Mouse (Mus musculus) spleen, postnatal 4 days (tissue): ENCODE results near the gene Nop10.
A peak's percentile ranks its signal among the peaks of the same experiment; 100 is the strongest.

Source experiments
- DNase-seq, 2 experiments: peaks; one replicate each; pipeline ENCODE4 v3.0.0; 2022; ENCODE audit warnings: low spot score in 2 of 2

Gene Nop10

DNA sequence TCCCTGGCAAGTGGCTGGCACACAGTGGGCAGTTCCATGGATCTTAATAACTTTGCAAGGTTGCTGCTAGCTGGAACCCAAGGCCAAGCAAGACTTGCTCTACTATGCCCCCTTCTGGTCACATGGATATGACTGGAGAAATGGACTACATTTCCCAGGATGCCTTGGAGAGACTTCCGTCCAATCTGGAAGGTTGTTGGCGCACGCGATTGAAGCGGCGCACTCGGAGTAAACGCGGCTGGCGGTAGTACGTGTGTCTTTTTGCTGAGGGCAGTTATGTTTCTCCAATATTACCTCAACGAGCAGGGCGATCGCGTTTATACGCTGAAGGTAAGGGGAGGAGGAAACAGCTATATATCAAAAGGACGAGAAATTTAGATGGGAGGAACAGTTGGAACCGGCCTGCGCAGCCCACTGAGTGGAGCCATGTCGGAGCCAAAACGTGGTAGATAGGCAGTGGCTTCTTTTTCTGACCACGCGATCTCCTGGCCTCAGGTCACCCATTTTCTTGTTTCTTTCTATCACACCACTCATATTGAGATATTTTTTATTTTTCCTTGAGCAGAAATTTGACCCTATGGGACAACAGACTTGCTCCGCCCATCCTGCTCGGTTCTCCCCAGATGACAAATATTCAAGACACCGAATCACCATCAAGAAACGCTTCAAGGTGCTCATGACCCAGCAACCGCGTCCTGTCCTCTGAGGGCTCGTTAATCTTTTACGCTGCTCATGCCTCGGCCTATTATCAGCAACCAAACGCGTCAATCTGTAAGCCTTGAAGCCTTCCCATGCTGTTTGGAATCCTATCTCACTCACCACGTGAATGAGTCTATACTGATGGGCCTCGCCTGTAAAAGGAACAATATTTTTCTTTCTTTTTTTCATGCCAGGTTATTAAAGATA lies at the start of gene Nop10:
Gene Nop10 (plus strand): TSS at position 179 of the 906 bp plus-strand sequence.
- peak; percentile 81 to 87 for DNase-seq

DNA sequence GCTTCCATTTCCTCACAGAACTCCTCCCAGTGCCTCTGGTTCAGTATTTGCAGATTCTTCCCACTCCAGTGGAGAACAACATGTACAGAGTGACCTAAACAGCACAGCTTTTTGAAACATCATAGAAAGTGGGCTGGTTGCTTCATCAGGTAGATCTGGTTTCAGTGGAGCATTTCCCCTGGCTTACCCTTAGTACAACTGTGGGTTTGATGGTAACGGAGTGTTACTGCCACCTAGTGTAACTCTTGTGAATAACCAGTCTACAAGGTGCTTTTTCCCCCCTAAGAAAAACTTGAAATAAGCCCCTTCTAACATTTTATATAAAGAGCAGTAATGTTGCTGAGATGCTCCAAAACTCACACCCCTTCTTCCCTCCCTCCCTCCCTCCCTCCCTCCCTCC lies 45.7 kb upstream of the Nop10 start:
- DNase-seq: no peak

DNA sequence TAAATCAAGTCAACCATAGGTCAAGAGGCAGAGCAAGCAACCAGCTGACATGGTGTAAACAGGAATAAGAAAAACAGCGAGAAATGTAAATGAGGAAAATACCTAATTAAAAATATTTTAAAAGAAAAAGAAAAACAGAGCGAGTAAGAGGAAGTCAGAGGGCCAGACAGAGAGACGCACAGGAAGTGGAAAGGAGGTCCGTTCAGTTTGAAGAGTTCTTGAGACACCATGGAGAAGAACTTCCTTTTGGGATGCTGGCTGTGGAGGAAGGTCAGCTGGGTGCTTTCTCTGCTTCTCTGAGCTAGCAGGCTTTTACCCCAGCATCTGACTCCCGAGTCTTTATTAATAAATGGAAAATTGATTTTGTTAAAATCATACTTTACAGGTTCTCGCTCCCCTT lies 44.1 kb upstream of the Nop10 start:
- no peak for DNase-seq

DNA sequence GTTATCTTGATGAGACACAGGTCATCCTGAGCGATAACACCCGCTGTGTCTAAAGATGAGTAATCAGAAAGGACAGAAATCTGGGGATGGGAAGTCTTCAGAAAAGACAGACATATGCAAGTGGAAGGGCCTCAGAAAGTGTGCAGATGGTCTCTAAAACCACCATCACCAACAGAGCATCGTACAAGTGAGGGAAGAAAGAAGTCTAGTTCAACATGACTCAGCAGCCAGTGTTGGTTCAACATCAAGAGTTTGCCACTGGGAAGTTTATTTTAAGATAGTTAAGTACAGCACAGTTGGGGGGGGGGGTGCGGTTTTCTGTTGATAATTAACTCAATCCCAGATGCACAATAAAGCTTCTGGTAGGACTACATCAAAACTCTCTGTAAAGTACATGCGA lies 40.8 kb upstream of the Nop10 start:
- DNase-seq: no peak

DNA sequence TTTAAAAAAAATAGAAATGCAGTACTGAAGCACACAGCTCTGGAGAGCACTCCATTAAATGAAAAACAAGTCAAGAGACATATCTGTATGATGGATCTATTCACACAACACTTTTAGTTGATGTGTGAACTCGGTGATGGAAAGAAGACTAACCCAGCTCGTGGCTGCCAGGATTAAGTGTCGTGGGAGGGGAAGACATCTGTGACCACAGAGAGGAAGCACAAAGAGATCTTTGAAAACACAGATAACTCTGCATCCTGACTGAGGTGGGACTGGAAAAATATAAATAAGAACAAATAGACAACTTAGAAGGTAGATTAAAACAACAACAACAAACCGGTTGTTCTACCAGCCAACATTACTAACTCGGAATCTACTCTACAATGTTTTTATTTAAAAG lies 39.1 kb upstream of the Nop10 start:
- DNase-seq: no peak

DNA sequence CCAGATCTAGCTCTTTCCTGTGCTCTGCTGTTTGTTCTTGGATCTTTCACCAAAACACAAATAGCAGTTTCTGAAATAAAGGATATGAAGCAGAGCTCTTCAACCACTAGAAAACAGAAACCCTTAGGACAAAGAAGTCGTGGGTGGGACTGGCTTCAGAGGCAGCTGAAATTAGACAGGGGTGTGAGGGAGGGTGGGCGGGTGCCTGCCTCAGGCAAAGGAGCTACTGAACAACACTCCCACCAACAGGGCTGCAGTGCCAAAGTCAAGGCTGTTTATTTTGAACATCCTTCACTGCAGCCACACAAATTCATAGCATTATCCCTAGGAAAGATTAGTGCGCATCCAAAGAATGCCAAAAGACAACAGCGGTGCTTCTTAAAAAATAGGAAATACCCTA lies 37.4 kb upstream of the Nop10 start:
- DNase-seq: no peak

DNA sequence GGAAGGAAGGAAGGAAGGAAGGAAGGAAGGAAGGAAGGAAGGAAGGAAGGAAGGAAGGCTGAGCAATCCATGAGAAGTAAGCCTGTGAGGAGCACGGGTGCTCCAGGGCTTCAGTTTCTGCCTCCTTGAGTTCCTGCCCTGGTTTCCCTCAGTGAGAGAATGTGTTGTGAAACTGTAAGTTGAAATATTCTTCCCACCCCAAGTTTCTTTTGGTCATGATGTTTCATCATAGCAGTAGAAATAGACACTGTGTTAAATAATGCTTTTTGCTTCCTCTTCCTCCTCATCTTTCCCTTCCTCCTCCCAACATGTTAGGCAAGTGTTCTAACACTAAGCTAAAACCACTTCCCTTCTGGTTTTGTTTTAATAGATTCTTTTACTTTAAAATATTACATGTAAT lies 29.1 kb upstream of the Nop10 start:
- DNase-seq: no peak

DNA sequence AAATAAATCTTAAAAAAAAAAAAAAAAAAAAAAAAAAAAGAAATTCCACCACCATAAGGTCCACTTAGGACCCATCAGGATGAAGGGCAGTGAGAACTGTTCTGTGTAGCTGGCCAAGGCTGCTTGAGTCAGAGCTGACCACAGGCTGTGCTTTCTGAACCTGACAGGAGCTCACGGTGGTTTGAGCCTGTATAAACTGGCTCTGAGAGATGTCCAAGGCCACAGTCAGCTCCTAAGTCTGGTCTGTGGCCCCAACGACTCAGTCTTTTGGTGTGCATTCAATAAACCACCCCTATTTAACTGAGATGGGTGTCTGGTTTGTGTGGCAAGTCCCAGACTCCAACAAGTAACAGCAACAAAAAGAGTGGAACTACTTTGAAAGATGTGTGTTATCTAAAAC lies 25.1 kb upstream of the Nop10 start:
- no peak for DNase-seq

DNA sequence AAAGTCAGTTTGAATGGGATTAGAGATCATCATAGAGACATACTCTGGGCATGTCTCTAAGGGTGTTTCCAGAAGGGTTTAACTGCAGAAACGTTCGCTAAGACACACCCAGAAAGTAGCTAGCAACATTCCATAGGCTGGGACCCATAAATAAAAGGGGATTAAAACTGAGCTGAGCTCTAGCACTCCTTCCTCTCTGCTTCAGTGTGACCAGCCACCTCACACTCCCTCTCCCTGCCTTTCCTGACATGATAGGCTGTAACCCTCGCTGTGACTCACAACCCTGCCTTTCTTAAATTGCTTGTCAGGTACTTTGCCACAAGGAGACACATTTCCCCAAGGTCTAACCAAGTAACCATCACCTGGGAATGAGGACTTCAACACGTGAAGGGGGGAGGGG lies 23.7 kb upstream of the Nop10 start:
- DNase-seq: no peak

DNA sequence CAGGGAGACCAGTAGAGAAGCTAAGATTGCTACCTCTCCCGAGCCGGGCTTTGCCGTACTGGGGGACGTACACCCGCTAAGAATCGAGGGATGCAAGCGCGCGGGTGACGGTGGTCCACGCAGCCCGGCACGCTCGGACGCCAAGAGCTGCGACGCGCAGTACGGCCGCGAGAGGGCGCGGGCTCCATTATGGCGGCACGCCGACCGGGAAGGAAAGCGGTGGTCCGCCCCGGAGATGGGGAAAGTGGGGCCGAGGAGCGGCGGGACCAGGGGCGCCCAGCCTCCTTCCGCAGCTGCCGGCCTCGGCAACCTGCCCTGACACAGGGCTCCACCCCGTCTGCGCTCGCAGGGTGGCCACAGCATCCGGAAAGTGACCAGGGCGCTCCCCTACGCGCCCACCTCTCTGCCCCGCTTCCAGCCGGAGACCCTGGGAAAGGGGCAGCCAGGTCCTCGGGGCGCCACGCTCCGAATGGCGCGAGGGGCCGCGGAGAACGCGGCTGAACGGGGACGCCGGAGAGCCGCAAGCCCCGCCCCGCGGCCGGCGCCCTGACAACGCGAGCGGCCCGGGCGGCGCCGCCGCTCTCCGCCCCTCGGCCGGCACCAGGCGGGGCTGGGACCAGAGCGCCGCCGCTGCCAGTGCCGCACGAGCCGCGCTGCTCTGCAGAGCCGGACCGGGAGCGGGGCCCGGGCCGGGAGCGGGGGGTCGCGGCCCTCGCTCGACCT lies 22.4 kb upstream of the Nop10 start, which contains the start of gene Lpcat4:
Gene Lpcat4 (plus strand): TSS at position 257 of the 723 bp plus-strand sequence.
- DNase-seq: peak; percentile 84 to 96

DNA sequence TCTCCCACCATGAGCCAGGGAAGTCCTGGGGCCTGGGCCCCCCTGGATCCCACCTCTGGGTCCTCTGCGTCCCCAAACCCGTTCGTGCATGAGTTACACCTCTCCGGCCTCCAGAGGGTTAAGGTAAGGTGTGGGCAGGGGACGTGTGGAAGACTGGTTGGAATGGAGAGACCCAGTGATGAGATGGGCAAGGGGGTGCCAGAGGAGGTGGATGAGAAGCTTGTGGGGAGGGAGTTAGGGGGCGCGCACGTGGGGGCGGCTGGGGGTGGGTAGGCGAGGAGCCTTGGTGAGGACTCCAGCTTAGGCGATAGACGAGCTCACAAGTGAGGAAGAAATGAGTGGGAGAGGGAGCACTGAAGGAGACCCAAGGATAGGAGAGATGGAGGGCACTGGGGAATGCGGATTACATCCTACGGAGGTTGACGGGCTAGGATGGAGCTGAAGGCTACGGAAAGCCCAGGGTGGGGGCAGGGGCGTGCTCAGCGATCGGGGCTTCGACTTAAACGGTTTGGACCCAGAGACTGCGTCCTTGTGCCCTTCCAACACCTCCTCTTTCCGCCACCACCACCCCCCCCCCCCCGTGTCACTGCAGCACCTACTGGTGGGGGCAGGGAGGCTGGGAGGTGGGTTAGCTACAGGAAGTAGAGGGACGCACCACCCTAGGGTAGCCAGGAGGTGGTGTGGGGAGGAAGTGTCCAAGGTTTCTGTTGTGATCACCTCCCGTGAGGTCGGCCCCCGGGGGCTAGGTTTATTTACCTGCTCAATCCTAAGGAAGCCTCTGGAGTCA lies 21.6 kb upstream of the Nop10 start:
- DNase-seq: peak in 1 of 2 experiments; percentile 66

DNA sequence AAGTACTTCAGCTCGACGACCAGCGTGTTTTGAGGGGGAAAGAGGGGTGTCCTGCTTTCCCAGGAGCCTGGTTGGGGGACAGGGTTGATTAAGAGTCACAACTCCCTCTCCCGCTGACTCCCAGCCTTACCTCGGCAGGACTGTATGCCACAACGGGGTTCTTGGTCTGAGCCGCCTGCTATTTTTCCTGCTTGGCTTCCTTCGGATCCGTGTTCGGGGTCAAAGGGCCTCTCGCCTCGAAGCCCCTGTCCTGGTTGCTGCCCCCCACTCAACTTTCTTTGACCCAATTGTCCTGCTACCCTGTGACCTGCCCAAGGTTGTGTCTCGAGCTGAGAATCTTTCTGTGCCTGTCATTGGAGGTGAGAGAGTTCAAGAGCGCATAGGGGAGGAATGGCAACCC lies 19.9 kb upstream of the Nop10 start:
- peak in 1 of 2 experiments; percentile 63 for DNase-seq

DNA sequence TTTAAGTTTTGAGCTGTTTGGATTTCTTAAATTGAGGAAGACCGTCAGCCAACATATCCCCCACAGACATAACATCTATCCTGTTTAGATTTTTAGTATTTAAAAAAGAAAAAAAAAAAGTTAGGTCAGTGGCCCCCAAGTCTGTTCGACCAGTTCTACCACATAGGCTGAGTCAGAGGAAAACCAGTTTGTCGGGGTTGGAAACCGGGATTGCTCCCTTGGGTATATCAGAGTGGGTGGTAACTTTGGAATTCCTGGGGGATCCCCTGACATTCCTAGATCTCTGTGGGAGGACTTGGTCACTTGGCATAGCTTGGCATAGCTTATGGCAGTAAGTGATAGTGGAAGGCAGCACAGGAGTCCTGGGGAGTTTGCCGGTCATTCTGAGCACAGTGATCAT lies 16.4 kb upstream of the Nop10 start:
- no peak for DNase-seq

DNA sequence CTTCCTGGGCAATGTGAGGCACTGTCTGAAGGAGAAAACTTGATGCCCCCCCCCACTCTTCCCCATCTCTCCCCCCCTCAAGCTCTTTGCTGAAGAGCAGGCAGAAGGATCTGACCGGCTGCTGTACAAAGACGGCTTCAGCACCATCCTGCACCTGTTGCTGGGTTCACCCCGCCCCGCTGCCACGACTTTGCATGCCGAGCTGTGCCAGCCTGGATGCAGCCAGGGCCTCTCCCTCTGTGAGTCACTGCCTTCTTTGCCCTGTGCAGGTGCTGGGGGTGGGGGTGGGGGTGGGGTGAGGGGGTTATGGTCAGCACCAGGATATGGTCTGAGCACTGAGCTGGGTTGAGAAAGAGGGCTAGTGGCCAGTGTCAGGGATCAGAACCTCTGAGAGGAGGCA lies 15.5 kb upstream of the Nop10 start:
- no peak for DNase-seq

DNA sequence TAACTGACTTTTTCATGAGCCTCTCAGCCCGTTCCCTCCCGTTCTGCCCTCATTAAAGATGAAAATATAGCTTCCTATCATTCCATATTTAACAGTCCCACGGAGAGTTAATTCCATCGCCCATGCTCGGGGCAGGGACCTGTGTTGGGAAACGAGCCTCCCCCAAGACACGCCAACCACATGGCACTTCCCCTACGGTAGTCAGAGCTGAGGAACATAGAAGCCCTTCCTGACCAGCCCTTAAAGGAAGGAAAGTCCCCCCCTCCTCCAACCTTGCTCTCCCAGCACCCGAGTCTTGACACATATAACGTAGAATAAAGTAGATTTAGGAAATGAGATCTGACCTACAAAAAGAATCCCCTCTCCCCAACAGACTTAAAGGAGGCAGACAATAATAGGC lies 14.4 kb upstream of the Nop10 start:
- DNase-seq: no peak

DNA sequence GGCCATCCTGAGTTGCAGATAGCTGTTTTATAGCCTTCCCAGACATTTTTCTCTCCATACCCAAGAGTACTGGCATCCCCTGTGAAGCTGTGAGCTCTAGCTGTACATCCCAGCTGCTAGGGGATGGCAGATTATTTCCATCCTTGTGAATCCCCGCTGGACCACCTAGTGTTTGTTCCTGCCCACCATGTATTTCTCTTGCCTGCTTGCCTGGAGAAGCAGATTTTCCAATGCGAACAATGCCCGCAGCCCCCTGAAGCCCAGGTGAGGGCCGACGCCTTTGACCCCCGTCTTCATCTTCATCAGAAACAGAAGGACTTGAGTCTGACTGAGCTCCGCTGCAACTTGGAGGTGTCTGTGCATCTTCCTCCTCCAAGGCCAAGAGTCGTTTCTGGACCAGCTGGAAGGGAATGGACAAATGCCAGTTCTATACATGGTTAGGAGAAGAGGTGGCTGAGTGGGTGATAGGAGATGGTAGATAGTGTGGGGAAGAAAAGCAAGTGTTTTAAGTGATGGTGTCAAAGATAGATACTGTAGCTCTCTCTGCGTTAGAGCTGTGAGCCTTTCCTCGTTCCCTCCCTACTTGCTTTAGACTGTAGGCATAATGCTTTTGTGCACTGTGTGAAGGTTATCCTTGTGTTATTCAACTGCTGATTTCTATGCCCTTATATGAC lies 11.8 kb upstream of the Nop10 start:
- DNase-seq: no peak

DNA sequence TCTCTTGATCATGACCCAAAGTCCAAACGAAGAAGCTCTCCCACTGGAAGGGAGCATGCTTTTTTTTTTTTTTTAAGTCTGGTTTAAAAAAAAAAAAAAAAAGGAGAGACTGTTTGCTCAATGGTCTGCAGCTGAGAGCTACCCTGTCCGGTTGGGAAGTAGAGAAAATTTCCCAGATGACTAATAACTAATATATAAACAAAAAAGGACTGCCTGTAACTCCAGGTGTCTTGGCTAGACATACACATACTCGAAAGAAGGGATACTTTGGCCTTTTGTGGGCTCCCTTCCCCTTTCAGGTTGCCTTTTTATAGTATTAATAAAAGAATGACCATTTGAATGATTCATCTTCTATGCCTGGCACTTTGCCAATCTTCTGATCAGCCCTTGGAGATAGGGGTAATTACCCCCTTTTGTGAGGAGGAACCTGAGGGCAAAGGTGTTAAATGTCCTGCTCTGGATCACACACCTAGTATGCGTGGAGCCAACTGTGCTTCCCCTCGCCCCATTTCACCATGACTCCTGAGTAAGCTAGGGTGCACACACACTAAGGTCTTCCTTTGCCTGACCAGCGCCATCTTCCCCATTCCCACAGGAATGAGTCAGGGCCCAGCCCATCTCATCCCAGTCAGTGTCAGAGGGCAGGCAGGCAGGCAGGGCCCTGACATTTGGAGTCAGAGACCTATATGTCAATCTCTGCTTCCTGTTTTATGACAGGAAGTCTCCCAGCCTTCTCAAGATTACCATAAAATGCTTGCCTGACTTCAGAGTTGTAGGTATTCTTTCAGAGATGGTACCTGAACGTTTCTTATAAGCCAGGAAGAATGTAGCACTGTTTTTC lies 6.8 kb upstream of the Nop10 start:
- DNase-seq: no peak

DNA sequence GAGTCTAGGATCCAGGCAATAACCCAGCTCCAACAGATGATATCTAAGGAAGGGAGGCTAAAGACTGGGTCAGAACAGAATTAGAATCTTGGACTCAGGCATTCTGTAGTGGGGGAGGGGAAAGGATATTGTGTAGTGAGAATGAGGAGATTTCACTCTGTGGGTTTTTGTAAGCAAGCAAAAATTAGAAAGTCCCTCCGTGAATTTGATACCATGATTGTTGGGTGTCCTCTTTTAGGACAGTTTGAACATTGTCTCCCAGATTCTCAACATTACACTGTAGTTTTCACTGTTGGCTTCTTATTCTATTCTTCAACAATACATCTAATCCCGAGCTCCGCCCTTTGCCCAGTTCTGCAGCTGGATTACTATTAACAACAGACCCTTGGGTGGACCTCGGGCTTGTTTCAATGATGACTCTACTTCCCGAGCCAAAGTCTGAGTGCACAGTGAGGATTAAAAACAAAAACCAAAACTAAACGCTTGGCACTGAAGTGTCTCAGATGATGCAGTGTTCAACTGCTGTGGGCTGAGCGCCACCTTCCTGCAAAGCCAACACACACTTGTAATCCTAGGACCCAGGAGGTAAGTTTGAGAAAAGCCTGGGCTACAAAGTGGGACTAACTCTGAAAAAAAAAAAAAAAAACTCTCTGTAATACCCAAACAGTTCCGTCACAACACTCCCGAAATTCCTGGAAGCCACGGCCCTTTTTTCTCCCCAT lies 2.3 kb upstream of the Nop10 start, which contains the start of gene Nutm1:
Gene Nutm1 (minus strand): TSS at position 51 of the 722 bp plus-strand sequence.
- DNase-seq: no peak

DNA sequence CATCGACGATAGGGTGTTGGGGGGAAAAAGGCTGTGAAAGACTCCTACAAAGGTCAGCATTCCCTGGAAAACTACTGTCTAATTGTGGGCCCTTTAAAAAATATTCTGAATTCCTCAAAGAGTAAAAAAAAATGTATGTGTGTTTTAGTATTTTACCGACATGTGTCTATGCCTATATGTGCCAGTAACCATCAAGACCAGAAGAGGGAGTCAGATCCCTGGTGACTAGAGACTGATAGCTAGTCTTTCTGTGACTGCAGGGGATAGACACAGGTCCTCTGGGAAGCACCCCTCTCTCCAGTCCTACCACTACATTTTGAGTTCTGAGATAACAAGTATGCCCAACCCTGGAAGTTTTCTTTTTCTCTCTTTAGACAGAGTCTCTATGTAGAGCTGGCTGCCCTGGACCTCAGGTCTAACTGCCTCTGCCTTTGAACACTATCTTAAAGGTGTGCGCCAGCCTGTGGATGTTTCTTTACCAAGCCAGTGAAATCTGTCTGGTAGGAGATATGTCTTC lies 1.1 kb downstream of the Nop10 start:
- no peak for DNase-seq

DNA sequence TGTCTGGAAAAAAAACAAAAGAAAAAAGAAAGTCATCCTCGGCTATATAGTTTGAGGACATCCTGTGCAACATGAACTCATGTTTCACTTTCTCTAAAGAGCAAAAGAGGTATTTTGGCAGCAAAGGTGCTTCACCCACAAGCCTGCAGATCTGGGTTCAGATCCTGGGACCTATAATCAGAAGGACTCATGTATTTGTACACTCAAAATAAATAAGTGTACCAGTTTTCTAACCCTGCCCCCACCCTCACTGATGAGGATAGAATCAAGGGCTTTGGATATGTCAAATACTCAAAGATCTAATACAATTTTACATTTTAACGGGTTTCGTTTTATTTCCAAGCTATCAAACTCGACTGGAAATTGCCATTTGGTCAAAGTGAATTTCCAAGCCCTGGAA lies 2.6 kb downstream of the Nop10 start:
- DNase-seq: no peak
